8 mouse cellular contexts compared by ENCODE assay signal in genomic region chr16:32638476-32638875, GRCm38 (mm10). TPM values are rescaled to one million over a fixed set of nuclear protein-coding genes. Genes with fewer than 3 reads are reported as not detected.
DNase-seq lines count a peak whose midpoint lies in the region; ATAC-seq and TF ChIP-seq lines count a peak whose summit lies in the region.

No protein-coding gene starts in this region.

- no peaks in the 10 kb centered on the region for H3K9me3 ChIP-seq in E14TG2a.4 (ENCODE audit: low read length)
- H3K9me3 ChIP-seq in forebrain, embryonic 11.5 days (ENCODE audit: control insufficient read depth, low read length) = no peaks in the 10 kb centered on the region
- H3K9me3 ChIP-seq in liver, postnatal 0 days (ENCODE audit: low read length) = no peaks in the 10 kb centered on the region
- no peaks in the 10 kb centered on the region for H3K9me3 ChIP-seq in neural tube, embryonic 13.5 days
- no peaks in the 10 kb centered on the region for H3K9me3 ChIP-seq in stomach, embryonic 16.5 days (replicated peaks; ENCODE audit: control insufficient read depth, low read length)

- WGBS in forebrain, embryonic 11.5 days = 15% methylated on average over 8 of the region's 8 CpGs
- 12% methylated on average over 8 of the region's 8 CpGs for WGBS in liver, postnatal 0 days (ENCODE audit: insufficient replicate concordance)
- WGBS in neural tube, embryonic 13.5 days = 7% methylated on average over 8 of the region's 8 CpGs
- WGBS in stomach, embryonic 16.5 days = 7% methylated on average over 8 of the region's 8 CpGs

- H3K9ac ChIP-seq in forebrain, embryonic 11.5 days (ENCODE audit: low read length) = no peak overlapping the region
- no peak overlapping the region for H3K9ac ChIP-seq in liver, postnatal 0 days (replicated peaks)
- H3K9ac ChIP-seq in neural tube, embryonic 13.5 days = no peak overlapping the region
- H3K9ac ChIP-seq in stomach, embryonic 16.5 days (ENCODE audit: low read length) = no peak overlapping the region

- TF ChIP-seq EP300 in liver, postnatal 0 days (IDR thresholded peaks at IDR 0.05; ENCODE audit: low read depth) = no peak

- peaks cover 3% of the 10 kb centered on the region; the same call in 1 of the 2 replicates for H3K36me3 ChIP-seq in E14TG2a.4 (ENCODE audit: insufficient read depth, low read length)
- no peaks in the 10 kb centered on the region for H3K36me3 ChIP-seq in forebrain, embryonic 11.5 days (ENCODE audit: control insufficient read depth, insufficient read depth, low read length)
- H3K36me3 ChIP-seq in liver, postnatal 0 days (replicated peaks; ENCODE audit: insufficient read depth, low read length) = peaks cover under 1% of the 10 kb centered on the region; the same call in 1 of the 2 replicates
- no peaks in the 10 kb centered on the region for H3K36me3 ChIP-seq in neural tube, embryonic 13.5 days
- H3K36me3 ChIP-seq in stomach, embryonic 16.5 days (ENCODE audit: control insufficient read depth, insufficient read depth, low read length) = no peaks in the 10 kb centered on the region

- no peaks in the 10 kb centered on the region for H3K27me3 ChIP-seq in E14TG2a.4 (ENCODE audit: insufficient read depth, low read length)
- H3K27me3 ChIP-seq in forebrain, embryonic 11.5 days (ENCODE audit: control insufficient read depth, insufficient read depth, low read length) = no peaks in the 10 kb centered on the region
- H3K27me3 ChIP-seq in liver, postnatal 0 days (ENCODE audit: insufficient read depth, low read length) = peaks cover 4% of the 10 kb centered on the region; the same call in 1 of the 2 replicates
- no peaks in the 10 kb centered on the region for H3K27me3 ChIP-seq in neural tube, embryonic 13.5 days
- H3K27me3 ChIP-seq in stomach, embryonic 16.5 days (ENCODE audit: control insufficient read depth, insufficient read depth, low read length) = no peaks in the 10 kb centered on the region

- peaks cover 75% of the 10 kb centered on the region for H3K4me1 ChIP-seq in E14TG2a.4 (replicated peaks; ENCODE audit: low read depth, low read length)
- H3K4me1 ChIP-seq in forebrain, embryonic 11.5 days (replicated peaks; ENCODE audit: control insufficient read depth, insufficient read depth, low read length) = no peaks in the 10 kb centered on the region
- no peaks in the 10 kb centered on the region for H3K4me1 ChIP-seq in liver, postnatal 0 days (ENCODE audit: insufficient read depth)
- peaks cover 16% of the 10 kb centered on the region; the same call in 1 of the 2 replicates for H3K4me1 ChIP-seq in neural tube, embryonic 13.5 days (replicated peaks)
- H3K4me1 ChIP-seq in stomach, embryonic 16.5 days (ENCODE audit: control insufficient read depth, insufficient read depth, low read length) = no peaks in the 10 kb centered on the region; the same call in 1 of the 2 replicates

- peak; percentile 89 for DNase-seq in c-Kit-positive CD71-positive TER-119-negative erythroid progenitor cells, embryonic 14.5 days (ENCODE audit: low read depth)
- DNase-seq in forebrain, embryonic 11.5 days (ENCODE audit: low spot score) = peak; percentile 92
- DNase-seq in heart, postnatal 25 days (ENCODE audit: low spot score) = peak; percentile 48
- peak; percentile 91 to 93 for DNase-seq in kidney, postnatal 4 days
- peak; percentile 92 for DNase-seq in liver, postnatal 0 days

- H3K4me3 ChIP-seq in E14TG2a.4 (replicated peaks; ENCODE audit: low read length) = 0 out of 2 replicates have a peak overlapping the region, but pooled peaks have one; percentile 17
- H3K4me3 ChIP-seq in forebrain, embryonic 11.5 days (ENCODE audit: low read depth, low read length) = no peak overlapping the region
- H3K4me3 ChIP-seq in liver, postnatal 0 days (ENCODE audit: low read depth, low read length) = no peak overlapping the region
- H3K4me3 ChIP-seq in neural tube, embryonic 13.5 days = no peak overlapping the region
- no peak overlapping the region for H3K4me3 ChIP-seq in stomach, embryonic 16.5 days (replicated peaks; ENCODE audit: low read length)

- TF ChIP-seq CTCF in E14TG2a.4 (conservative IDR thresholded peaks at IDR 0.05; ENCODE audit: low read length) = peak; percentile 73
- peak; percentile 97 for TF ChIP-seq CTCF in liver, postnatal 0 days (IDR thresholded peaks at IDR 0.05; ENCODE audit: low read depth)

- peak; percentile 70 for ATAC-seq in forebrain, embryonic 11.5 days (replicated peaks; ENCODE audit: low FRiP score)
- peak; percentile 79 for ATAC-seq in liver, postnatal 0 days
- ATAC-seq in neural tube, embryonic 13.5 days (ENCODE audit: low read depth) = peak; percentile 58
- peak; percentile 35 for ATAC-seq in stomach, embryonic 16.5 days (ENCODE audit: insufficient read depth, low FRiP score)

- no peak overlapping the region for H3K27ac ChIP-seq in forebrain, embryonic 11.5 days (ENCODE audit: low read depth, low read length)
- no peak overlapping the region for H3K27ac ChIP-seq in liver, postnatal 0 days (ENCODE audit: low read depth)
- no peak overlapping the region for H3K27ac ChIP-seq in neural tube, embryonic 13.5 days (replicated peaks)
- H3K27ac ChIP-seq in stomach, embryonic 16.5 days (ENCODE audit: low read length) = no peak overlapping the region

- intact Hi-C loops in heart, postnatal 25 days (cut with DNase I) = loop anchor here (1.0 to 2.0 kb wide), 3 partner anchors 20 to 51 kb away; no protein-coding TSS in a partner anchor

- H3K4me2 ChIP-seq in forebrain, embryonic 11.5 days (ENCODE audit: low read depth, low read length, severe bottlenecking) = no peak overlapping the region
- H3K4me2 ChIP-seq in liver, postnatal 0 days (ENCODE audit: low read depth, low read length) = no peak overlapping the region
- no peak overlapping the region for H3K4me2 ChIP-seq in neural tube, embryonic 13.5 days
- no peak overlapping the region for H3K4me2 ChIP-seq in stomach, embryonic 16.5 days (ENCODE audit: low read depth, low read length)

RNA-seq across cellular contexts. Expression of gene Tnk2, which starts 5.2 kb away (rescaled TPM):
- polyA plus RNA-seq in forebrain, embryonic 11.5 days (2014; fragmentation: Nextera tagmentation; extraction: Ambion mirVana) = 11.2 and 12.1 TPM in 2 replicates
- total RNA-seq in heart, postnatal 25 days (2021) = 10 to 100 TPM; 20.9 to 24.7 TPM
- polyA plus RNA-seq in liver, postnatal 0 days (2015; fragmentation: Nextera tagmentation; extraction: Ambion mirVana) = 2.9 and 3.5 TPM in 2 replicates
- polyA plus RNA-seq in neural tube, embryonic 13.5 days (2015; fragmentation: Nextera tagmentation; extraction: Ambion mirVana) = 20.0 and 21.4 TPM in 2 replicates
- 10.6 TPM in 2 replicates for polyA plus RNA-seq in stomach, embryonic 16.5 days (2015; fragmentation: Nextera tagmentation; extraction: Ambion mirVana)

RNA-seq across cellular contexts. Expression of gene Tfrc, which starts 29.8 kb away (rescaled TPM):
- polyA plus RNA-seq in forebrain, embryonic 11.5 days (2014; fragmentation: Nextera tagmentation; extraction: Ambion mirVana) = 68.4 and 73.6 TPM in 2 replicates
- total RNA-seq in heart, postnatal 25 days (2021) = 100 to 1,000 TPM; 168 to 194 TPM
- 85.1 and 103 TPM in 2 replicates for polyA plus RNA-seq in liver, postnatal 0 days (2015; fragmentation: Nextera tagmentation; extraction: Ambion mirVana)
- 36.0 and 37.9 TPM in 2 replicates for polyA plus RNA-seq in neural tube, embryonic 13.5 days (2015; fragmentation: Nextera tagmentation; extraction: Ambion mirVana)
- polyA plus RNA-seq in stomach, embryonic 16.5 days (2015; fragmentation: Nextera tagmentation; extraction: Ambion mirVana) = 68.3 and 69.7 TPM in 2 replicates
